Mouse (Mus musculus) G1E (cell line): ENCODE data around the gene Gbgt1. TPM values are rescaled to one million over a fixed set of nuclear protein-coding genes. Genes with fewer than 3 reads are reported as not detected.
"Not testable (repeated sequence)": the region's sequence is repeated elsewhere in the genome, so short reads cannot be mapped to it uniquely, and the experiment has no call there.

Experiments used
- ATAC-seq: 2 replicates; pipeline ENCODE4 v1.8.0; 2016; ENCODE audit warnings: mild to moderate bottlenecking; ENCODE audit not compliant: insufficient number of reproducible peaks, poor library complexity, low FRiP score, severe bottlenecking; ENCODE audit errors: extremely low read depth
- DNase-seq: peaks from one replicate; pipeline ENCODE4 v3.0.0; 2012; ENCODE audit warnings: low spot score
- H3K27me3 ChIP-seq: 2 replicates; pipeline ENCODE4 v1.6.1; 2012; ENCODE audit warnings: mild to moderate bottlenecking, low read length, inconsistent platforms; ENCODE audit not compliant: insufficient read depth
- H3K36me3 ChIP-seq: replicated peaks from 2 replicates; pipeline ENCODE3; 2012; ENCODE audit warnings: mild to moderate bottlenecking, inconsistent platforms
- H3K4me1 ChIP-seq: 2 replicates; pipeline ENCODE4 v1.6.1; 2012; ENCODE audit warnings: low read depth, low read length, inconsistent platforms, mixed read lengths; ENCODE audit not compliant: insufficient read depth
- H3K4me3 ChIP-seq: 2 replicates; pipeline ENCODE4 v1.5.1; 2012; ENCODE audit warnings: low read depth, mild to moderate bottlenecking, inconsistent platforms, low read length, moderate library complexity, mixed read lengths
- H3K9me3 ChIP-seq: replicated peaks from 2 replicates; pipeline ENCODE4 v1.6.1; 2012; ENCODE audit warnings: inconsistent platforms
- CTCF ChIP-seq: IDR thresholded peaks from 2 replicates; pipeline ENCODE4 v1.5.1; 2012; ENCODE audit warnings: low read depth, low read length, inconsistent platforms, mixed read lengths
- GATA1 ChIP-seq: IDR thresholded peaks from 2 replicates; pipeline ENCODE4 v1.6.1; 2012; ENCODE audit warnings: borderline replicate concordance, low read length, inconsistent platforms, mixed read lengths
- GATA2 ChIP-seq: IDR thresholded peaks from 2 replicates; pipeline ENCODE4 v1.6.1; 2012; ENCODE audit warnings: low read depth, low read length, inconsistent platforms, borderline replicate concordance
- POLR2AphosphoS5 ChIP-seq: IDR thresholded peaks from 2 replicates; pipeline ENCODE4 v1.6.1; 2012; ENCODE audit warnings: low read depth, low read length, inconsistent platforms; ENCODE audit not compliant: insufficient replicate concordance
- TAL1 ChIP-seq: conservative IDR thresholded peaks from 2 replicates; pipeline ENCODE4 v1.6.1; 2012; ENCODE audit warnings: low read depth, low read length, inconsistent platforms, mixed read lengths
- polyA plus RNA-seq: library from polyadenylated mRNA; stranded (reverse); fragments of >175 nt; gene quantifications from 2 replicates; pipeline ENCODE4 v1.2.3, GENCODE M21; 2012
- total RNA-seq, 2 experiments: library from RNA; stranded (forward) in 1 of 2; stranded (reverse) in 1 of 2; fragments of 200-1000 nt in 1 of 2; fragments of >200 nt in 1 of 2; fragmentation: Nextera tagmentation in 1 of 2; gene quantifications; 2 replicates each; pipeline ENCODE4 v1.2.3; 2014 to 2017

Gbgt1 gene
- total and polyA plus RNA-seq, 3 experiments = not detected

GRCm38 (mm10) chr2:28498431-28498830 lies 1.7 kb downstream of the Gbgt1 start:
- 0 out of 2 replicates have a peak, but pooled peaks cover 2% of the 10 kb centered on the region for H3K4me1 ChIP-seq
- DNase-seq (no peak), ATAC-seq (no peak)
- no peaks in the 10 kb centered on the region for H3K36me3 ChIP-seq
- H3K9me3 ChIP-seq = no peaks in the 10 kb centered on the region
- no peak overlapping the region for H3K4me3 ChIP-seq
- H3K27me3 ChIP-seq = peaks cover 34% of the 10 kb centered on the region
- TF ChIP-seq POLR2AphosphoS5 = no peak
- no peak for TF ChIP-seq GATA1
- TF ChIP-seq TAL1 = no peak
- no peak for TF ChIP-seq GATA2
- no peak for TF ChIP-seq CTCF

DNA sequence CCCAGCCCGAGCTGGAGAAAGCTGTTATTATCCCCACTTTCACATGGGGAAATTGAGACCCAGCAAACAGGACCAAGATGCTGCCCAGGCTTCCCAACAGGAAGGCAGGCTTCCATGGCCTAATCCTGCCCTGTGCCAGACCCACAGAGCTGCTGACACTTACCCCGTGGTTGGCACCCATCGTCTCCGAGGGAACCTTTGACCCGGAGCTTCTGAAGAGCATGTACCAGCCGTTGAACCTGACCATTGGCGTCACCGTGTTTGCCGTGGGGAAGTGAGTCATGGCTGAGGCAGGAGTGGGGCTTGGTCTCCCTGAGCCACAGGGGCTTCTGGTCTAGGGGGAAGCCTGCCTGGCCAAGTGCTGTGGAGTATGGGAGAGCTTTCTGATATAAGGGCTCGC lies 6.3 kb downstream of the Gbgt1 start:
- ATAC-seq (no peak), DNase-seq (no peak)
- TF ChIP-seq GATA2 (no peak), GATA1 (no peak), TAL1 (no peak), POLR2AphosphoS5 (no peak), CTCF (no peak)
- no peaks in the 10 kb centered on the region for H3K36me3 ChIP-seq
- peaks cover 30% of the 10 kb centered on the region for H3K27me3 ChIP-seq
- H3K4me3 ChIP-seq = no peak overlapping the region
- H3K9me3 ChIP-seq = no peaks in the 10 kb centered on the region
- H3K4me1 ChIP-seq = no peaks in the 10 kb centered on the region

- no peaks in the 10 kb centered on the region for H3K36me3 ChIP-seq
- DNase-seq (no peak), ATAC-seq (no peak)
- no peaks in the 10 kb centered on the region for H3K9me3 ChIP-seq
- H3K4me3 ChIP-seq = no peak overlapping the region
- no peak for TF ChIP-seq GATA2
- no peak for TF ChIP-seq CTCF
- no peak for TF ChIP-seq GATA1
- TF ChIP-seq TAL1 = no peak
- TF ChIP-seq POLR2AphosphoS5 = no peak
- no peaks in the 10 kb centered on the region for H3K4me1 ChIP-seq
- H3K27me3 ChIP-seq = peaks cover 31% of the 10 kb centered on the region
Measured at GRCm38 (mm10) chr2:28504676-28505075, 8.0 kb downstream of the Gbgt1 start.

GRCm38 (mm10) chr2:28505795-28506194 lies 9.1 kb downstream of the Gbgt1 start, which contains the start of gene Gm10134:
TSS of gene Gm10134 (plus strand) at chr2:28506095.
- ATAC-seq (no peak), DNase-seq (no peak)
- no peaks in the 10 kb centered on the region for H3K36me3 ChIP-seq
- TF ChIP-seq CTCF (no peak), GATA2 (no peak), GATA1 (no peak), TAL1 (no peak), POLR2AphosphoS5 (no peak)
- no peaks in the 10 kb centered on the region for H3K9me3 ChIP-seq
- H3K4me3 ChIP-seq = no peak within 1 kb of the TSS
- peaks cover 6% of the 10 kb centered on the region; the same call in 1 of the 2 replicates for H3K4me1 ChIP-seq
- H3K27me3 ChIP-seq = peaks cover 37% of the 10 kb centered on the region

- Histone ChIP-seq H3K4me3 (no peak overlapping the region), H3K9me3 (no peaks in the 10 kb centered on the region), H3K4me1 (peaks cover 11% of the 10 kb centered on the region), H3K27me3 (peaks cover 41% of the 10 kb centered on the region), H3K36me3 (no peaks in the 10 kb centered on the region)
- no peak for ATAC-seq
- no peak for TF ChIP-seq TAL1
- no peak for TF ChIP-seq CTCF
- TF ChIP-seq POLR2AphosphoS5 = no peak
- DNase-seq = no peak
Measured at GRCm38 (mm10) chr2:28506291-28506690, 9.6 kb downstream of the Gbgt1 start.

DNA sequence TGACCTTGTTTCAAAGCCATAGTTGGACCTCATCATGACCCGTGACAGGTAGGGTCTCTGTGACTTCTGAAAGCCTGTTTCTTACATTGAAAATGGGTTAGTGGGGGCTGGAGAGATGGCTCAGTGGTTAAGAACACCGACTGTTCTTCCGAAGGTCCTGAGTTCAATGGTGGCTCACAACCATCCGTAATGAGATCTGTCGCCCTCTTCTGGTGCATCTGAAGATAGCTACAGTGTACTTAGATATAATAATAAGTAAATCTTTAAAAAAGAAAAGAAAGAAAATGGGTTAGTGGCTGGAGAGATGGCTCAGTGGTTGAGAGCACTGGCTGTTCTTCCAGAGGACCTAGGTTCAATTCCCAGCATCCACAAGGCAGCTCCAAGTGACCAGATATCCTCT lies 14.9 kb downstream of the Gbgt1 start:
- H3K4me3 ChIP-seq, ATAC-seq, H3K36me3 ChIP-seq, H3K9me3 ChIP-seq, DNase-seq: not testable (repeated sequence)
- Histone ChIP-seq H3K27me3 (peaks cover 39% of the 10 kb centered on the region), H3K4me1 (peaks cover 14% of the 10 kb centered on the region)

GRCm38 (mm10) chr2:28512798-28513401 lies 16.2 kb downstream of the Gbgt1 start, which contains the start of gene Ralgds:
TSS of gene Ralgds (plus strand) at chr2:28513125.
- H3K4me3 ChIP-seq = no peak within 1 kb of the TSS
- peaks cover 36% of the 10 kb centered on the region for H3K27me3 ChIP-seq
- no peak for ATAC-seq
- DNase-seq = no peak
- no peak for TF ChIP-seq CTCF
- no peak for TF ChIP-seq GATA2
- TF ChIP-seq POLR2AphosphoS5 = no peak
- no peak for TF ChIP-seq TAL1
- no peak for TF ChIP-seq GATA1
- no peaks in the 10 kb centered on the region for H3K36me3 ChIP-seq
- H3K4me1 ChIP-seq = peaks cover 18% of the 10 kb centered on the region
- no peaks in the 10 kb centered on the region; the same call in 1 of the 2 replicates for H3K9me3 ChIP-seq
